Mouse (Mus musculus) retina, postnatal 1 day (tissue): ENCODE measurements at regions not wholly inside any gene's neighbourhood (a gene's known extent, or its start where the extent isn't known, plus 50 kb on each side); places are given as distances from the start of the nearest gene placed in this dataset.
"Not testable (repeated sequence)": the region's sequence is repeated elsewhere in the genome, so short reads cannot be mapped to it uniquely, and the experiment has no call there.

Experiments used
- DNase-seq: peaks from one replicate; pipeline ENCODE4 v3.0.0-alpha.2; 2012

GRCm38 (mm10) chr17:84844950-84845349, 54.4 kb upstream of the Lrpprc start:
- no peak for DNase-seq

- DNase-seq: no peak
Measured at GRCm38 (mm10) chr17:84846141-84846540, 55.6 kb upstream of the Lrpprc start.

GRCm38 (mm10) chr17:84848385-84849030, 57.9 kb upstream of the Lrpprc start:
- DNase-seq: peak; percentile 47

- DNase-seq: no peak
Measured at GRCm38 (mm10) chr17:84849031-84849405, 58.4 kb upstream of the Lrpprc start.

GRCm38 (mm10) chr17:84850464-84850863, 59.9 kb upstream of the Lrpprc start:
- DNase-seq: no peak

- DNase-seq: no peak
Measured at GRCm38 (mm10) chr17:84850893-84851292, 60.3 kb upstream of the Lrpprc start.

- DNase-seq: no peak
Measured at GRCm38 (mm10) chr17:84856971-84857370, 66.4 kb upstream of the Lrpprc start.

GRCm38 (mm10) chr17:84858830-84859229, 68.2 kb upstream of the Lrpprc start:
- peak; percentile 84 for DNase-seq

- DNase-seq: no peak
Measured at GRCm38 (mm10) chr17:84859916-84860315, 69.3 kb upstream of the Lrpprc start.

GRCm38 (mm10) chr17:84860835-84861234, 70.2 kb upstream of the Lrpprc start:
- DNase-seq: no peak

- not testable (repeated sequence) for DNase-seq
Measured at GRCm38 (mm10) chr17:84864231-84864630, 73.6 kb upstream of the Lrpprc start.

- no peak for DNase-seq
Measured at GRCm38 (mm10) chr17:84865158-84865557, 74.6 kb upstream of the Lrpprc start.

GRCm38 (mm10) chr17:84865566-84865965, 75.0 kb upstream of the Lrpprc start:
- no peak for DNase-seq

GRCm38 (mm10) chr17:84869074-84869722, 78.6 kb upstream of the Lrpprc start:
- no peak for DNase-seq

- DNase-seq: no peak
Measured at GRCm38 (mm10) chr17:84873554-84873953, 83.0 kb upstream of the Lrpprc start.

GRCm38 (mm10) chr17:84874494-84874893, 82.0 kb upstream of the Ppm1b start:
- DNase-seq: no peak

- no peak for DNase-seq
Measured at GRCm38 (mm10) chr17:84875031-84875430, 81.5 kb upstream of the Ppm1b start.

GRCm38 (mm10) chr17:84876037-84876436, 80.5 kb upstream of the Ppm1b start:
- DNase-seq: no peak

GRCm38 (mm10) chr17:84877176-84877863, 79.2 kb upstream of the Ppm1b start:
- DNase-seq: no peak

GRCm38 (mm10) chr17:84877864-84878224, 78.7 kb upstream of the Ppm1b start:
- peak; percentile 83 for DNase-seq

GRCm38 (mm10) chr17:84878316-84878715, 78.2 kb upstream of the Ppm1b start:
- no peak for DNase-seq

- no peak for DNase-seq
Measured at GRCm38 (mm10) chr17:84879146-84879545, 77.4 kb upstream of the Ppm1b start.

GRCm38 (mm10) chr17:84880946-84881345, 75.6 kb upstream of the Ppm1b start:
- no peak for DNase-seq

- DNase-seq: no peak
Measured at GRCm38 (mm10) chr17:84888525-84888924, 68.0 kb upstream of the Ppm1b start.
